Mouse (Mus musculus) MN1 (cell line): Measurements from ENCODE around the gene Kat6b.
"Not testable (repeated sequence)": the region's sequence is repeated elsewhere in the genome, so short reads cannot be mapped to it uniquely, and the experiment has no call there.

ENCODE experiments used
- DNase-seq: peaks from one replicate; pipeline ENCODE4 v3.0.0-alpha.2; 2016; ENCODE audit warnings: low spot score

Kat6b gene

DNA sequence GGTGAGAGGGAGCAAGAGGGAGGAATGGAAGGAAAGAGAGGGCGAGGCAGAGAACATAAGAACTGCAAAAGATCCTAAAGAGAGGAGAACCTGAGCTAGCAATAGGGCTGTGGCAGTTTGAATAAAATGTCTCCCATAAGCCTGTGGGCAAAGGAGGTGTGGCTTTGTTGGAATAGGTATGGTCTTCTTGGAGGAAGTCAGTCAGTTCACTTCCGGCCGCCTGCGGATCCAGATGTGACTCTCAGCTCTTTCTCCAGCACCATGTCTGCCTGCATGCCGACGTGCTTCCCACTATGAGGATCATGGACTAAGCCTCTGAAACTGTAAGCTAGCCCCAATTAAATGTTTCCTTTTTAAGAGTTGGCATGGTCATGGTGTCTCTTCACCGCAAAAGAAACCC is at the start of gene Kat6b:
Gene Kat6b, plus strand, starts transcription at position 204 of the 400 bp plus-strand sequence.
- no peak for DNase-seq

DNA sequence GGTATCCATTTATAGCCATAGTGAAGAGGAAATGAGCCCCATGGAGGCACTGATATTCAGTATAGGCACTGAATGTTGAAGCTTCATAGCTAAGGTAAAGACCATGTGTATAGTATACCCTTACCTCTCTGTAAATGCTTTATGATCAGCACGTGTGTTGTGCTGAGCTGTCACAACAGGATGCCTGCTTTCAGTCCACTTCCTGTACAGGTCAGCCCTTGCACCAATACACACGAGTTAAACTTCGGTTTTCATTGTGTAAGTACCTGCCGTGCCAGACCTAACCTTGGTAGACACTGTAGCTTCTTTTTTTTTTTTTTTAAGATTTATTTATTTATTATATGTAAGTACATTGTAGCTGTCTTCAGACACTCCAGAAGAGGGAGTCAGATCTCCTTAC is 47.8 kb upstream of the Kat6b start:
- no peak for DNase-seq

DNA sequence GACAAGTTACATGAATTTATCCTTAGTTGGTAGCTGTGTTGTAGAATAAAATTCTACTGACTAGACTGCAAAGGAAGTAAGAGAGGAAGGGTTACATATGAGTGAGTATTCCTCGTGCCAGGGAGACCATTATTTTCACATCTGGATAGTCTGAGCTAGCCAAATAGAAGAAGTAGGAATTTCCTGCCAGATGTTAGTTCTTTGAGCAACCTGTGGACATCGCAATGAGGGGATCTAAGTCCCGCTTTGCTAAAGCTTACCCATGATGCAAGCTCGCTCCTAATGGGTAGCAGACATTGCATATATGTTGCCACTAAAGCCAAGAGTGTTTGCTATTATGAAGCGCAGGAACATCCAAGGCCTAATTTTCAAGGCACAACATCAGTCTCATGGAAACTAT is 47.2 kb upstream of the Kat6b start:
- DNase-seq: no peak

DNA sequence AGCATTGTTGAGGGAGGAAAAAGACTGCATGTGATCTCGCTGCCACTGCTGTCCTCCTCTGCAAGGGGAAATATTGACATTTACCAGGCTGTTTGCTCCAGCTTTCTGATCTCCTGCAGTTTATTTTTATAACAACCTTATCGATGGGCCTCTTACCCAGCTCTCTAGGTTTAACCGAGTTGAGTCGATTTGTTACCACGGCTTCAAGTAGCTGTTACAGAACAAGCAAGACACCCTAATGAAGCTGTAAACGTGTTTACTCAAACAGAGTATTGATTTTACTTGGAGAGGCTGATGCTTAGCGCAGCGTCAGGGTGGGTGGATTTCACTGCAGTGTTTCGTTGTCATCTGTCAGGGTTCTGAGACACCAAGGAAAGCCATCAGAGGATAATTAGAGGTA is 46.5 kb upstream of the Kat6b start:
- DNase-seq: no peak

DNA sequence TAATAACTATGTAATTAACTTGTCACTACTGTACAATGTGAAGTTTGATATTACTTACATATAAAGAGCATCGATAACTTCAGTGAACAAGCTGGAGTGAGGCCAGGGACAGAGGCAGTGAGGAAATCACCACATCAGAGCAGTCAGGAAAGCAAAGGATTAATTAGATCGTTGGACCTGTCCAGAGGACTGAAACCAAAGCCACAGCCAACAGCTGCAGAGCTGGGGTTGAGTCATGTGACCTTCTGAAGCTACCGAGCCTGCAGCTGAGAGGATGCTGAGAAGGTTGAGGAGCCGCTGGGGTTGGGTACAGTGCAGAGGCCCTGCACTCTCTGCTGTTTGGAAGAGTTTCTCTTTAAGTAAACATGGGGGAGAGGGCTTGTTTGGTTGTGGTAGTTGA is 41.4 kb upstream of the Kat6b start:
- peak; percentile 58 for DNase-seq

DNA sequence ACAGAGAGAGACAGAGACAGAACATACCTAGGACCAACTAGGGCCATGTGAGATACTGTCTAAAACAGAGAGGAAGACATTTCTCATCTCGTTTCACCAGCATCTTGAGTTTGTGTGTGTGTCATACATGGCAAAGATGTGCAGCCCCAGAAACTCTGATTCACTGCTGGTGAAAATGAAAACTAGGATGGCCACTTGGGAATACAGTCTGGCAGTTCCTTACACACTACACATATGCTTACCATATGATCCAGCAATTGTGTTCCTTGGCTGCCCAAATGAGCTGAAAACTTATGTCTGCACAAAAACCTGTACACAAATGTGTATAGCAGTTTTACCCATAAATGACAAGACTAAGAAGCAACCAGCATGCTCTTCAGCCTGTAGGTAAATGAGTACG is 40.7 kb upstream of the Kat6b start:
- peak; percentile 10 for DNase-seq

DNA sequence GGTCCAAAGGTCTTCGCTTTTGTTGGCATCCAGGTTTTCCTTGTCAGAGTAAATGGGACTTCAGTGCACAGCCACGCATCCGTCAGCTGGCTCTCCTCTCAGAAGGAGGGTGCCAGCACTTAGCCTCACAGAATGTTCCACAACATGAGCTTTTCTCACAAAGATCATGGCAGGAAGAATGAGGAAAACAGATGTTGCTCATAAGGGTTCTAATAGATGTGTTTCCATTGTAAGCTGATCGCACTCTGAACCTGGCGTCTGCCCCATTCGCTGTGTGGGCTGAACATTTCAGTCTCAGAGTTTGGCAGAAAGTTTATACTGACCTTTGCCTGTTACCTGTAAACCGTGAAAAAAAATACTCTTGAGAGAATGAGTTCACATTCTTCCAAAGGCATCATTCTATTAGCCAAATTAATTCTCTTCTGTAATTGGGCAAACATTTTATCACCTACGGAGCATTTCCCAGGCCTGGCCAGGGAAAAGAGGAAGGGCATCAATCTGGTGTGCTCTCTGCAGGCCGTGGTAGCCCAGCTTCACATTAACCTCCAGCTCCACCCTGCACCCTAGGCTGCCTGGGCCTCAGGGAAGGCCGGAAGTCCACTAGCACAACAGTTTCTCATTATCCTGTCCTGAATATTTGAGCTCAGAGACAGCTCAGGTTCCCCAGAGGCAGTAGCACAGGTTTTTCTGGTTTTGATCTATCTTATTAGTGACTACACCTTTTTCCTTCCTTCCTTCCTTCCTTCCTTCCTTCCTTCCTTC is 39.3 kb upstream of the Kat6b start:
- no peak for DNase-seq

DNA sequence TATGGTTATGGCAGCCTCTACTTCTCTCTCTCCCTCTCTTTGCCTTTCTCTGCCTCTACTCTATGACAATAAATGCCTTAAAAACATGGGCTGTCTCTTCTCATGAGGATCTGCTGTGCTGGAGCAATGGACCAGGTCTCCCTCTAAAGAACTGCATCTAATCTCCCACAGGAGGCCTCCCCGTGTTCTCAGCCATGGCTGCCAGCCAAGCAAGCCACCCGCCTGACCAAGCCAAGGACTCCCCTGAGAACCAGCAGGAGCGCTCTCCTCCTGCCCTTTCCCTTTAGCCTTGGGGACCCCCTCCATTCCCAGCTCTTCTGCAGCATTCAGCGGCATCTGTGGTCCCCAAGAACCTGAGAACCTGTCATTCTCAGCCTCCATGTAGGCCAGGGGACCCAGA is 28.7 kb upstream of the Kat6b start:
- DNase-seq: no peak

DNA sequence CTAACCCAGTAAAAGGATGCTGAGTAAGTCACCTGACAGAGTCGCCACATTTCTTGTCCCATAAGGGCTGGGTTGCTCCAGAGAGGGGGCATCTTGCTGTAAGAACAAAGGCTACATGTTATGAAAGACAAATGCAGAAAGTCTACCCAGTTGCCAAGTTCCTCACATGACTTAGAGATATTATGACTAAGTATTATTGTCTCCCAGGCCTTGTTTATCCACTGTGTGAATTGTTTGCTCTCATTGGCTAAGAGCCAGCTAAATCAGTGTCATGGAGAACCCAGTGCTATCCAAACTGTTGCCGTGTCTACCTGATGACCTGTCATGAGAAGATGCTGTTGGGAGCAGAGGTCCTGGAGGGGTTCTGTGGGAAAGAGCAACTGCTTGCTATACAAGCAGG is 27.3 kb upstream of the Kat6b start:
- no peak for DNase-seq

DNA sequence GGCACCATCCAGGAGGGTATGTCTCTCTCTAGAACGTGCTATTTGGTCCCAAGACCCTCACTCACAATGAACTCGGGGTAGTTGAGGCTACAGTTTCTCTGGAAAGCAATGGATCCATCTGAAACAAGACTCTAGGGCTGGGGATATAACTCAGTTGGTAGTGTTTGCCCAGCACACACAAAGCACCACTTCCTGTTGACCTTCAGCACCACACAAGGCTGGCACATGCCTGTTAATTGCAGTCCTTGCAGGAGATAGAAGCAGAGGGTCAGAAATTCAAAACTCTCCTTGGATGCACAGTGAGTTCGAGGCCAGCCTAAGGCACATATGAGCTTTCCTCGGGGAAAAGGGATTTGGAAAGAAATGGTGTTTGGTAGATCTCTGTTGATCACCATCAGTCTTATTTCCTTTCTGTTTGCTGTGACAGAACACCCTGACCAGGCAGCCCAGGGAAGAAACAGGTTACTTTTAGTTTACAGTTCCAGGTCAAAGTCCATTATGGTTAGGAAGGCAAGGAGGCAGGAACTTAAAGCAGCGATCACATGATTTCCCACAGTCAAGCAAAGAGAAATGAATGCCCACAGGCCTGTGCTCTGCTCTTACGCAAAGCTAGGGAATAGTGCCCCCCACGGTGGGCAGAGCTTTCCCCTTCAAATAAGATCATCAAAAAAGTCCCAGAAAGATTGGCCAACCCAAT is 25.4 kb upstream of the Kat6b start:
- no peak for DNase-seq

DNA sequence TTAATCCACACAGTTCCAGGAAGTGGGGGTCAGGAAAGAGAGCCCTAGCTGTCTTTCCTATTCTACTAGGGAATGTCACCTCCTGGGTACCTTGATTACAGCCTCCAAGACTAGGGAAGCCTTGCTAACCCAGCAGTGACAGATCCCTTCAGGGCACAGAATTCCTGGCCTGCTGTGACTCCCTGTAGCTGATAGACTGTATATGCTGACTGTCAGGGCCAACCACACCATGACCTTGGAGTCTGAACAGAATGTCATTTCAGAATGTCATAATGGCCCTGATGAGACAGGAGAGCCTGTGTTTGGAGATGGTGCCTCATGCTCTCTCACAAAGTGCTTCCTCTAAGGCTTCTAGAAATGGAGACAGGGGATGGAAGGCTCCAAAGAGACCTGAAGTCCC is 24.7 kb upstream of the Kat6b start:
- DNase-seq: no peak

DNA sequence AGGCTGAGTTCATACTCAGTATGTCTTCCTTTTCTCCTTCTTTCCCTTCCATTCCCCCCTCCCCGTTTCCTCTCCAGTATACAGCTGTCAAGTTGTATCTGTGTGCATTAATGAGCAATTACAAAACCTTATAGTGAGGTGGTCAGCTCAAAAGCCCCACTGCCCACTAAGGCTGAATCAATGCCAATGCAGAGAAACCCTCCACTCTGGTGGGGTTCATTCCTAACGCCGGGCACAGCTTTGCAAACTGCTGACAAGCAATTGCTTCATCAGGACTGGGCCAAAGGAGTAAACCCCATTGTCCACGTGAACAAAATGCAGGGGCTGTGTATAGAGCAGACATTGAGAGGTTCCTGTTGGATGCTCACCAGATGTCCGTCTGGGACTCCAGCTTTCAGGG is 23.4 kb upstream of the Kat6b start:
- no peak for DNase-seq

DNA sequence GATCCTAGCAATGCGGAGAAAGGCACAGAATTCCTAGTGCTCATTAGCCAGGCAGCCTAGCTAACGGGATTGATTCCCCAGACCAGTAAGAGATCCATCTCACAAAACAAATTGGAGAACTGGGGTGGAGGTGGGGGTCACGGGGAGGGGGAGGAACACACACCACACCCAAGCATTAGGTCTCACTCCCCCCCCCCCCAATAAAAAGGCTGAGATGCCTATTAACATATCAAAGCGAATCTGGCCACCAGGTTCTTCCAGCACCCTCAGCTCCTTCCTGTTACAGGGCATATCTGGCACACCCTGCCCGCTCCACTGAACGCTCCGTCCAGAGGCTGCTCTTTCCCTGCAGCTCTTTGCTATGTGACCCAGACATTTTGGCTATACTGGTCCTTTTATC is 22.5 kb upstream of the Kat6b start:
- no peak for DNase-seq

DNA sequence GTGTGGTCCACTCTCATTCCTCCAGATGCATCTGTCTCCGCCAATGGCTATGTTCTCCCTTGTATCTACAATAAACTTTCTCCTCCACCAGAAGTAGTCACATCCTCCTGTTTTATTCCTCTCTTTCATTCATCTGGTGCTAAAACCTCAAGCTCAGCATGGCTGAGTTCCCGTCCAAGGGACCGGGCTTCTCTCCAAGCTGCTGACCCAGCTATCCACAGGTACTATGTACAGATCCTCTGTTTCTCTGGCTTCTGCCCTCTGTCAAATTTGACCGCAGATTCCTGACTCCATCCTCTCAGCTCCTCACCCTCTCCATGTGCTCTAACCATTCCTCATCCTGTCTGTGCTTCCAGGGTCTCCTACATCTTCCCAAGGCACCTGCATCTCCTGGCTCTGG is 22.1 kb upstream of the Kat6b start:
- DNase-seq: no peak

DNA sequence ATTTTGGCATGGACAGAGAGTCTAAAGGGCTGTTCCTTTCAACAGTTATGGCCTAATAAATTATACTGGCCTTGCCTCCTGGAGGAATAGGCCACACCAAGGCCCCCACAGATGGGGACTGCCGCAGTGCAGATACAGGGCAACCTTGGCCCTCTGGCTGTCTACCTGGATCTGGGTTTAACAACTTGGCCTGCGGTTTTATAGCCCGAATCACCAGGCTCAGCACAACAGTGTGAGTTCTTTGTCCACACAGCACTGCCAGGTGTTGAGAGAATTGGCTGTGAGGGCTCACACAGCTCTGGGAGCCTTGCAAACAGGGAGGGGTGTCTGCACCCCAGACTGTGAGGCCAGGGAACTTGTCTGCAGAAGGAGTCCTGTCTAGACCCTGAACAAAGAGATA is 18.8 kb upstream of the Kat6b start:
- DNase-seq: no peak

DNA sequence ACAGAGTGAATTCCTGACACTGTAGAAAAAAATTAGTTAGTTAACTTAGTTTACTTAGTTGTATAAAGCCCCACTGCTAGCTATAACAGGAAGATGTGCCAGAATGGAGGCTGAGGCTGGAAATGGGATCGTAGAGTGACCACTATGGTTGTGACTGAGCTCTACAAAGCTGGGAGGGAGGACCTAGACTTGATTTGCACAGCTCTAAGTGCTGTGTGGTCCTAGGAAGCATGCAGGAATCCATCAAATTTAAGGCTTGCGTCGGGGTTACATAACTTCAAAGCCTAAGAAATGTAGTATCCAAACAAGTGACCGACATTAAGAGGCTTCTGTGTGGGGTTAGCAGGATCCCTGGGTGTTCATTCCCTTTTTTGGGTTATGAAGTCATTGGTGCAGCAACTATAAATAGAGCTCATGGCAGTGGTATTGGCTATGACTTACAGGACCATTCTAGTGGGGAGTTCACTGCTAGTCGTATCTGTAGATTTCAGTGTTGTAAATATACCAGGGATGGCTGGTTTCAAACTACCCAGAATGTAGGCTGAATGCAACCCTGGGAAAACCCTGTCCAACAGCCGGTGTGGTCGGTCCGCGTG is 18.0 kb upstream of the Kat6b start:
- DNase-seq: no peak

DNA sequence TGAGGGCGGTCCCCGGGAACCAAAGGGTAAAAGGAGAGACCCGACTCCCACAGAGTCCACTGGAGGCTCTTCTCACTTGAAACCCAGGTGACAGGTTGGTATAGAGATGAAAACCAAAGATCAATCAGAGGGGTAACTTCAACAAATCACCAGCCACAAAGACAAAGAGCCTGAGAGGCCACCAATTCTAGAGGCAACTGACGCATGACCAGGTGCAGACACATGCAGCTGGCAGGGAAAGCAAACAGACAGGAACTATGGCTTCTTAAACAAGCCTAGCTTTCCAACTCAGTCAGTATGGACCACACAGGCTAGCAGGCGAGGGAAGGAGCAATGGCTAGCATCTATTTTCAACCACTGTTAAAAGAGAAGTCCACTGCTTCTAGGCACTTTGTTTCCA is 10.8 kb upstream of the Kat6b start:
- no peak for DNase-seq

DNA sequence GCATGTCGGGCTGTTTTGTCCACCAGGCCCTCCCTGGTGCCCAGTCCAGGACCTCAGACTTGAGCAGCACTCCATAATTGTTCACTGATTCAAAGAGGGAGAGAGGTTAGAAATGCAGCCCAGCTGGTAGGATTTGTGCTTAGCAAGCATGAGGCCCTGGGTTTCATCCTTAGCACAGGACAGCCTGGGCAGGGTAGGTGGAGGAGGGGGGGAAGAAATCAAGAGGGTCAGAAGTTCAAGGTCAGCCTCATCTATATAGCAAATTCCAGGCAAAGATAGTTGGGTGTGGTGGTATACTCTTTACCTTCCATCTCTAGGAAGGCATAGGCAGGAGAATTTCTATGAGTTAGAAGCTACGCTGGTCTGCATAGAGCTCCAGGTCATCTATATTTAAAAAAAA is 9.3 kb upstream of the Kat6b start:
- DNase-seq: no peak

DNA sequence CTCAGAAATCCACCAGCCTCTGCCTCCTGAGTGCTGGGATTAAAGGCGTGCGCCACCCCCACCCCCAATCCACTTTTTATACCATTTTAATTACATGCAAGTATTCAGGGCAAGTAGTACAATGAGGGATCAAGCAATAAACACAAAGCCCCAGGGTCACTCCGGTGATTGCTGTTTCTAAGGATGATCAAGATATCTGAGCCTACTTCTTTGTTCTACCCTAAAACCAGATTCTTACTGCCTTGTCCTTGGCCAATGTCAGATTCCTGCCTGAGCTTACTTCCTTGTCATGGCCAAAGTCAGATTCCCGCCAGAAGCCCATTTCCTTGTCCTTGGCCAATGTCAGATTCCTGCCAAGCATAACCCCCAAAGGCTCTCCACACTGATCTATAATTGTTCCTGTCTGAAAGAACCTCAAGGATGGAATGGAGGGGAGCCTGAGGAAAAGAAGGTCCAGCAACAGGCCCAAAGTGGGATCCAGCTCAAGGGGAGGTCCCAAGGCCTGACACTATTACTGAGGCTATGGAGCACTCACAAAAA is 6.6 kb upstream of the Kat6b start:
- DNase-seq: not testable (repeated sequence)

DNA sequence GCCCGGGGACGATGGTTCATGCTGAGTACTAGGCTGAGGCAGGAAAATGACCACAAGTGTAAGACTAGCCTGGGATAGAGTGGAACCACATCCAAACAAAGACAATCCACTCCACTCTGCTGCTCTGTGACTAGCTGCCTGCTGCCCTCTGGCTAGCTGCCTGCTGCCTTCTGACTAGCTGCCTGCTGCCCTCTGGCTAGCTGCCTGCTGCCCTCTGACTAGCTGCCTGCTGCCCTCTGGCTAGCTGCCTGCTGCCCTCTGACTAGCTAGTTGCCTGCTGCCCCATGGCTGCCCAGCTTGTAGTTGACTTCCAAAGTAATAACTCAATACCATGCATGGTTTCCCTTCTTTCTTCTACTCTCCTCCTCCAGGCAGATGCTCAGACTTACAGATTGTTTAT is 4.1 kb upstream of the Kat6b start:
- DNase-seq: no peak

DNA sequence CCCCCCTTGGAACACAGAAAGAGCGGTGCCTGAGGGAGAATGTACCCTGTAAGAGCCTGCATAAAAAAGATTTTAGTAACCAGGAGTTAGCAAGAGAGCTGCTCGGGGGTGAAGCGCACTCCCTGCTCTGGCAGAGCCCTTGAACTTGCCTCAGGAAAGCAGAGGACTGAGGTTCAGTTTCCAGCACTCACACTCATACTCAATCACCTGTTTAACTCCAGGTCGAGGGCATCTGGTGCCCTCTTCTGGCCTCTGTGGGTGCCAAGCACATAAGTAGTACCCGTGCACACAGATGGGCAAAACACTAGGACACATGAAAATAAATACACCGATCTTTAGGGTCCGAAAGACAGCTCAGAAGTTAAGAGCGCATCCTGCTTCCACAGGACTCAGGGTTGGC is 1.7 kb upstream of the Kat6b start:
- DNase-seq: no peak

DNA sequence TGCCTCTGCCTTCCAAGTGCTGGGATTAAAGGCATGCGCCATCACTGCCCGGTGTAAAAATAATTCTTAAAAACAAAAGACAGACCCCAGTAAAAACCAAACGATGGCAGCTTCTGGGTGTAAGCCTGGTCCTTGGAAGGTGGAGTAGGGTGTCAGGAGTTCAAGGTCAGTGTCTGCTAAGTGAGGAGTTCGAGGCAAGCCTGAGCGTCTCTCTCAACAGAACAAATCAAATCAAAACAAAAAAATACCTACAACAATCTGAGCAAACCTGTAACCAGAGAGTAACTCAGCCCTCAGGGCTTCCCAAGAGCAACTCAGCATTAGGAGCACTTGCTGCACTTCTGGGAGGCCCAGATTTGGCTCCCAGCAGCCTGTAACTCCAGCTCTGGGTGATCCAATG is 1.0 kb upstream of the Kat6b start:
- no peak for DNase-seq

DNA sequence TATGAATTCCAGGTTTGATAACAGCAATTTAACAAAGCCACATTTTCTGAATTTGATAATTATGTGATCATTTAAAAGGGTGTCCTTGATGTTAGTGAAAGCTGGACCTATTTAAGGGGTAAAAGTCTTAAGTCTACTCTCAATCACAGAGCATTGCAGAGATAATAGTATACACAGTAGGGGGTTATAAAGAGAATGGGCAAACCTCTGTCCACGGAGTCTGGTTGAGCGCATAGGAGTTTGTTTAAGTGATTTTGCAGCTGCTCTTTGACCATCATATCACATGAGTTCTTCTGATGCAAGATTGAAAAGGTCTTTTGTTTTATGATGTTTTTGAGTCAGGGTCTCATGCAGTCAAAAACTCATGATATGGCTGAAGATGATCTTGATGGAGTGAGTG is 3.0 kb downstream of the Kat6b start:
- DNase-seq: no peak
